Mouse (Mus musculus): ENCODE measurements around the gene Nom1.
"Not testable (repeated sequence)": the region's sequence is repeated elsewhere in the genome, so short reads cannot be mapped to it uniquely, and the experiment has no call there.

Gene Nom1

GRCm38 (mm10) chr5:29434228-29434871, at the start of gene Nom1:
Gene Nom1 (plus strand): TSS chr5:29434664.
- DNase-seq (ENCODE audit: low spot score in 2 of 2) = peak; percentile 85 to 90

- no peak for DNase-seq (ENCODE audit: low spot score in 2 of 2)
These were observed 46.9 kb upstream of the Nom1 start for GRCm38 (mm10) chr5:29387591-29387990.

- DNase-seq (ENCODE audit: low spot score in 2 of 2) = no peak
These were observed 46.1 kb upstream of the Nom1 start for GRCm38 (mm10) chr5:29388181-29388943.

GRCm38 (mm10) chr5:29388944-29389765, 45.3 kb upstream of the Nom1 start:
- peak; percentile 35 to 81 for DNase-seq (ENCODE audit: low spot score in 2 of 2)

GRCm38 (mm10) chr5:29398427-29398826, 36.0 kb upstream of the Nom1 start:
- no peak for DNase-seq (ENCODE audit: low spot score in 2 of 2)

- DNase-seq (ENCODE audit: low spot score in 2 of 2) = no peak
These were observed 23.6 kb upstream of the Nom1 start for GRCm38 (mm10) chr5:29410854-29411253.

- no peak for DNase-seq (ENCODE audit: low spot score in 2 of 2)
These were observed 21.4 kb upstream of the Nom1 start for GRCm38 (mm10) chr5:29413041-29413440.

- DNase-seq (ENCODE audit: low spot score in 2 of 2) = not testable (repeated sequence)
These were observed 11.1 kb upstream of the Nom1 start for GRCm38 (mm10) chr5:29423330-29423729.

- peak in 1 of 2 experiments; percentile 26 for DNase-seq (ENCODE audit: low spot score in 2 of 2)
These were observed 451 bp downstream of the Nom1 start for GRCm38 (mm10) chr5:29434872-29435358.

GRCm38 (mm10) chr5:29435491-29435890, 1.0 kb downstream of the Nom1 start:
- no peak for DNase-seq (ENCODE audit: low spot score in 2 of 2)

GRCm38 (mm10) chr5:29436728-29437127, 2.3 kb downstream of the Nom1 start:
- not testable (repeated sequence) for DNase-seq (ENCODE audit: low spot score in 2 of 2)

- DNase-seq (ENCODE audit: low spot score in 2 of 2) = no peak
These were observed 10.8 kb downstream of the Nom1 start for GRCm38 (mm10) chr5:29445275-29445674.

GRCm38 (mm10) chr5:29452352-29452751, 17.9 kb downstream of the Nom1 start:
- DNase-seq (ENCODE audit: low spot score in 2 of 2) = no peak

- DNase-seq (ENCODE audit: low spot score in 2 of 2) = no peak
These were observed 22.6 kb downstream of the Nom1 start for GRCm38 (mm10) chr5:29456895-29457656.

- DNase-seq (ENCODE audit: low spot score in 2 of 2) = no peak
These were observed 28.7 kb downstream of the Nom1 start for GRCm38 (mm10) chr5:29462943-29463686.

GRCm38 (mm10) chr5:29467489-29468350, 33.3 kb downstream of the Nom1 start:
- peak; percentile 4 to 22 for DNase-seq (ENCODE audit: low spot score in 2 of 2)

GRCm38 (mm10) chr5:29468351-29469065, 34.0 kb downstream of the Nom1 start:
- DNase-seq (ENCODE audit: low spot score in 2 of 2) = no peak

- no peak for DNase-seq (ENCODE audit: low spot score in 2 of 2)
These were observed 35.0 kb downstream of the Nom1 start for GRCm38 (mm10) chr5:29469501-29469900.

GRCm38 (mm10) chr5:29470271-29470670, 35.8 kb downstream of the Nom1 start:
- no peak for DNase-seq (ENCODE audit: low spot score in 2 of 2)

All from thymus, postnatal 10 days (tissue).